Mouse (Mus musculus) gastrocnemius, adult 2 months (tissue): ENCODE data around the gene Smap1. TPM values are rescaled to one million over a fixed set of nuclear protein-coding genes. Genes with fewer than 3 reads are reported as not detected.

Experiments used
- DNase-seq: peaks from one replicate; pipeline ENCODE4 v3.0.0; 2022
- H3K27ac ChIP-seq: fragments of 200-600 bp; 2 replicates; pipeline ENCODE4 v1.8.1; 2022; ENCODE audit warnings: mild to moderate bottlenecking
- H3K4me3 ChIP-seq: fragments of 200-600 bp; 2 replicates; pipeline ENCODE4 v1.8.1; 2022; ENCODE audit warnings: mild to moderate bottlenecking, moderate library complexity
- CTCF ChIP-seq: fragments of 200-600 bp; IDR thresholded peaks from 2 replicates; pipeline ENCODE4 v1.8.1; 2022; ENCODE audit warnings: antibody characterized with exemption, mild to moderate bottlenecking, moderate library complexity
- intact Hi-C: fragments of 180-260 bp; cut with DNase I; formaldehyde crosslinking; loops from one replicate; pipeline ENCODE4 v1.15.1; 2025
- total RNA-seq, 2 experiments: library from RNA; stranded (reverse); gene quantifications; 2 replicates each; pipeline ENCODE4 v1.2.3; 2021

Gene Smap1
- total RNA-seq, 2 experiments from 2014 or later, result 29.6 to 31.3 TPM

DNA sequence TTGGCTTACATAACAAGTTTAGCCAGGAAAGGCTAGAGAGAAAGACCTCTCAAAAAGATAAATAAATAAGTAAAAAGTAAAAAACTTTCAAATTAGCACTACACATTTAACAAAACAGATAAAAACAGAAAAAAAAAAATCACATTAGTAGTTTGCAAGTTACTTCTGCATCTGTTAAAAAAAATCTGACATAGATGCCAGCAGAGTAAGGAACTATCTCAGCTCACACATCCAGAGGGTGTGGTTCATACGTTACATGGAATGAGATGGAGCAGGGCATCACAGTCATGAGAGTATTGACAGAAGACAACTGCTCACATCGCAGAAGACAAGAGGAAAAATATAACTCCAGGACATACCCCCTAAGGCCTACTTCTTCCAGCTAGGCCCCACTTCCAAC, 19.4 kb downstream of the Smap1 start:
- TF ChIP-seq CTCF, result no peak
- DNase-seq, result no peak
- intact Hi-C loops, result no loop called here
- Histone ChIP-seq H3K27ac (no peak overlapping the region), H3K4me3 (no peak overlapping the region)

DNA sequence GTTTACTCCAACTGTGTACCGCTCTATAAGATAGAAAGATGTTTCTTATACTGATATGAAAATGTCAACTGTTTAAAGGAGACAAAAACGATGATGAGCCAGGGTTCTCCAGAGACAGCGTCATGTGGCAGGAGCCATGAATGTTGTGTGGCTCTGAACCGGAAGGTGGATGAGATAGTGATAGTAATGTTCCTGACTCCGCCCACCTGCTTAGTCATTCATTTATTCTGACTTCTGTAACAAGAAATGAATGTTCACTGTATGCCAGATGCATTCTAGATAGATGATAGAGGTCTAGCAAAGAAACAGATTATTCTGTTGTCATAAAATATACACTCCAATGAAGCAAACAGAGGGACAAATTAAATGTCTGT, 22.5 kb downstream of the Smap1 start:
- no peak for DNase-seq
- TF ChIP-seq CTCF, result no peak
- Histone ChIP-seq H3K4me3 (no peak overlapping the region), H3K27ac (no peak overlapping the region)
- intact Hi-C loops, result no loop called here

- Histone ChIP-seq H3K4me3 (no peak overlapping the region), H3K27ac (no peak overlapping the region)
- TF ChIP-seq CTCF, result no peak
- intact Hi-C loops, result no loop called here
- DNase-seq, result no peak
Observed at GRCm38 (mm10) chr1:23899020-23899646, 23.0 kb downstream of the Smap1 start.

DNA sequence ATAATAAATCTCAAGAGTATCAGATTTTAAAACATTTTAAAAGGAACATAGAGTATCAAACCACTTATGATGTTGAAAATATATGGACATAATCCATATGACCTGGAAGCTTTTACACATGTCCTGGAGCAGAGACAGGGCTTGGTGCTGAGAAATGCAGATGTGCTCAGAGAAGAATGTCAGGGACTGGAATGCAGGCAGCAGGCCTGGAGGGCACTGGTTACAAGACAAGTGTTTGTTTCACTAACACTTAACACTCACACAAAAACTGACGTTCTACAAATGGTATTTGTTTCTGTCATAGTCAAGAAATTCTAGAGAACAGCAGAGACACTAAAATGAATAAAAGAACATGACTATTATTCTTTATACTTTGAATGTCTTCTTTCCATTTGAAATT, 30.0 kb downstream of the Smap1 start:
- no peak for TF ChIP-seq CTCF
- intact Hi-C loops, result no loop called here
- DNase-seq, result no peak

DNA sequence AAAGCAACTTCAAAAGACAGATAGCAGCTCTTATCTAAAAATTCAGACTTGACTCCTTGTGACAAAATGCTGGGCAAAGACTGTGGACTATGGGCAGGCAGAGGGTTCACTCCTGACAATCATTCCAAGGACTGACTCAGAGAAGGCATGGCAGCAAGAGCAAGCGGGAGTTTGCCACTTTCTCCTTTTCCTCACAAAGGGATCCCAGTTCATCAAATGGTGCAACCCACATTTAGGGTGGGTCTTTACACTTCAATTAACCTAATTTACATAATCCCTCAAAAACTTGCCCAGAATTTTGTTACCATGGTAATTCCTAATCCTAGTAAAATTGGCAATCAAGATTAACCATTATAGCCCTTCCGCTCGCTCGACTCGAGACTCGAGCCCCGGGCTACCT, 37.2 kb downstream of the Smap1 start:
- intact Hi-C loops, result no loop called here

More for the DNA sequence above, 30.0 kb downstream of the Smap1 start:
- Histone ChIP-seq H3K4me3 (no peak overlapping the region), H3K27ac (no peak overlapping the region)

DNA sequence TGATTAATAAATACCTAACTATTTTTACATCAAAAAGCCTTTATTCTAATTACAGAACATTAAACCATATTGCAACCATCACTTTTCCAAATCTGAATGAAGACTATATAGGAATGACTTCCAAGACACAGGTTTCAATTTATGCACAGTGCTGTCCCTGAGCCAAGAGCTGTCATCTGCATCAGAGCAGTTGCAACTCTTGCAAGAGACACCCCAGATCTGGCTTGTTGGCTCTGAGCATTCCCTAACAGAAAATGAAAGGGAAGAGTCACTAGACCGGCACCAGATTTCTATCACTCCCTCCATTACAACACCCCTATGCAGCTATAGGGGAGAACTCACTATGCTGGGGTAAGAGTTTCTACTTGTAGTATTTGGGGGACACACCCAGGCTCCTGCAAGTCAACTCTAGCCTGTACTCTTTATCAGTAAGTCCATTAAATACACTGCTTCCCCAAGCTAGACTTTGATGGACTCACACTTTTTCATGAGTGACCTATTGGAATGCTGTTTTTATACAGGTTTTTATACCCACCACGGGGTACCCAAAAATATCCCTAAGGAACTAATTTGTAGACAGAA, 37.9 kb downstream of the Smap1 start:
- no peak overlapping the region for H3K27ac ChIP-seq
- TF ChIP-seq CTCF, result no peak
- DNase-seq, result no peak
- intact Hi-C loops, result no loop called here
- no peak overlapping the region for H3K4me3 ChIP-seq

More for the DNA sequence above, 37.2 kb downstream of the Smap1 start:
- Histone ChIP-seq H3K27ac (no peak overlapping the region), H3K4me3 (no peak overlapping the region)
- no peak for TF ChIP-seq CTCF
- DNase-seq, result no peak

GRCm38 (mm10) chr1:23882681-23883080, 39.4 kb downstream of the Smap1 start:
- no peak overlapping the region for H3K4me3 ChIP-seq
- no peak for DNase-seq
- no peak overlapping the region for H3K27ac ChIP-seq
- TF ChIP-seq CTCF, result no peak
- intact Hi-C loops, result no loop called here

DNA sequence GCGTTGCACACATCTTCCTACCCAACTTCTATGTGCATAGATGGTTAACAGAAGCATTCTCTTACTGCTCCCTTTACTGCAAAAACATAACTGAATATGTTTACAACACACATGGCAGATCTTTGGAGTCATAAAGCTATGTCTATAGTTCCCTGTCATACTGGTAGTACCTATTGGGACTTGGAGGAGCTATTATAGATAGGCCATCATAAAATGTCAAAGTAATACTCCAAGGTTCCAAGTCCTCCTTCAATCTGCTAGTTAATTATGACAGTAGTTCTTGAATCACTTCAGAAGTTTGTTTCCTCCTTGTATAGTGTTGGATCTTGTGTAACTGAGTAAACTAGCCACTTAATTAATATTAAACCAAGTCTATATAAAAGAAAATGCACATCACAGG, 49.9 kb downstream of the Smap1 start:
- intact Hi-C loops, result no loop called here
- no peak overlapping the region for H3K27ac ChIP-seq
- no peak for TF ChIP-seq CTCF
- no peak overlapping the region for H3K4me3 ChIP-seq
- DNase-seq, result no peak

DNA sequence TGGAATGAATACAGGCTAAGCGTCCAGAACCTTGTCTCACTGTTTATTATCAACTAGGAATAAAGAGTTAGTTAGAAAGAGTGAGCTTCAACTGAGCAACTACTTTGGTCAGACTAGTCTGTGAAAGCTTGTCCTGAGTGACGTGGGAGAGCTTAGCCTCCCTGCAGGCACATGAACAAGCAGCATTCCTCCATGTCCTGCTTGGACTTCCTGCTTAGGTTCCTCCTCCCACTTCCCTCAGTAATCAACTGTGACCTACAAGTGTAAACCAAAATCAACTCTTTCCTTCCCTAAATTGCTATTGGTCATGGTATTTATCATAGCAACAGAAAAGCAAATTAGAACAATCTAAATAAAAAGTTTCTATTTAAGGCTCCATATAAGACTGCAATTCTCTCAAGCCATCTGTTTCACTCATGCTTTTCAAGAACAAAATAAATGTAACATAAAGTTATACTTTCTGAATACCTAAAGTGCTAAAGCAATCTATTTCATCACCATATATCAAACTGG, 54.7 kb downstream of the Smap1 start:
- no peak for TF ChIP-seq CTCF
- Histone ChIP-seq H3K27ac (no peak overlapping the region), H3K4me3 (no peak overlapping the region)
- no peak for DNase-seq
- intact Hi-C loops, result no loop called here

DNA sequence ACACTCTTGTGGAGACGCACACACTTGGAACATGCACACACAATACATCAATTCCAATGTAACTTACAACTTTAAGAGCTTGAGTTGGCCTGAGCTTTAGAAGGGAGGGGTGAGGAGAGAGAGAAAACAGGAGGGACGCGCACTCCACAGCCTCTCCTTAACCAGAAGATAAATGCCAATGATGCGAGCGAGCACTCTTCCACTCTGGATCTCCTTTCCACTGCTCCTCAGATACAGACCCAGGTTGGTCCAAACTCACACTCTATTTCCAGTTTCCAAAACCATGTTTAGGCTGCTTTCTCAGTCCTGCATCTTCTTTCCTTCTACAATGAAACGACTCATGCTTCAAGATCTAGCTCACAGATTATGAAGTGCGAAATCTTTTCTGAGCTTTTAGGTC, 56.6 kb downstream of the Smap1 start:
- intact Hi-C loops, result no loop called here
- Histone ChIP-seq H3K4me3 (no peak overlapping the region), H3K27ac (no peak overlapping the region)
- TF ChIP-seq CTCF, result no peak
- DNase-seq, result no peak

- no peak for DNase-seq
- intact Hi-C loops, result no loop called here
- H3K4me3 ChIP-seq, result no peak overlapping the region
- TF ChIP-seq CTCF, result no peak
- no peak overlapping the region for H3K27ac ChIP-seq
Observed at GRCm38 (mm10) chr1:23860944-23861343, 61.2 kb downstream of the Smap1 start.

DNA sequence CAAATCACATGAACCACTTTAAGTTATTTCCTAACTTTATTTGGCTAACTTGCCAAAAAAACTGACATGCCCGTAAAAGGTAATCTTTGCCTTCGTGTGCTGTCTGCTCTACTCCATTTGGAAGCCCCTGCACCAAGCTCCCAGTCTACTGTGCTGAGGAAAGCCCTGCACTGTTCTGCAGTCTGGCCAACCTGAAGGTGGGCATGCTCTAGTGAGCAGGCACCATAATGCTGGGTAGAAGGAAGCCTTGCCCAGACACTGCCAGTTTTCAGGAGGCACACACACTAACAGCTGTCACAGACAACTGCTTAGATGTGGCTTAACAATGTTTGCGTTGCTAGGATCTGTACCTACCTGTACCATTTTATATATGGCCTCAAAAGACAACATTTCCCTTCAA, 66.5 kb downstream of the Smap1 start:
- H3K27ac ChIP-seq, result no peak overlapping the region
- intact Hi-C loops, result no loop called here
- DNase-seq, result no peak
- H3K4me3 ChIP-seq, result no peak overlapping the region
- no peak for TF ChIP-seq CTCF

GRCm38 (mm10) chr1:23846044-23846680, 76.0 kb downstream of the Smap1 start:
- intact Hi-C loops, result no loop called here
- Histone ChIP-seq H3K27ac (no peak overlapping the region), H3K4me3 (no peak overlapping the region)
- TF ChIP-seq CTCF, result no peak
- DNase-seq, result no peak
